Mouse (Mus musculus) naive thymus-derived CD4-positive, alpha-beta T cell, adult 2 months (primary cell): ENCODE results near the gene App.

Experiments
- DNase-seq: peaks from one replicate; pipeline ENCODE4 v3.0.0-alpha.2; 2011; ENCODE audit warnings: low read depth

Gene App

DNA sequence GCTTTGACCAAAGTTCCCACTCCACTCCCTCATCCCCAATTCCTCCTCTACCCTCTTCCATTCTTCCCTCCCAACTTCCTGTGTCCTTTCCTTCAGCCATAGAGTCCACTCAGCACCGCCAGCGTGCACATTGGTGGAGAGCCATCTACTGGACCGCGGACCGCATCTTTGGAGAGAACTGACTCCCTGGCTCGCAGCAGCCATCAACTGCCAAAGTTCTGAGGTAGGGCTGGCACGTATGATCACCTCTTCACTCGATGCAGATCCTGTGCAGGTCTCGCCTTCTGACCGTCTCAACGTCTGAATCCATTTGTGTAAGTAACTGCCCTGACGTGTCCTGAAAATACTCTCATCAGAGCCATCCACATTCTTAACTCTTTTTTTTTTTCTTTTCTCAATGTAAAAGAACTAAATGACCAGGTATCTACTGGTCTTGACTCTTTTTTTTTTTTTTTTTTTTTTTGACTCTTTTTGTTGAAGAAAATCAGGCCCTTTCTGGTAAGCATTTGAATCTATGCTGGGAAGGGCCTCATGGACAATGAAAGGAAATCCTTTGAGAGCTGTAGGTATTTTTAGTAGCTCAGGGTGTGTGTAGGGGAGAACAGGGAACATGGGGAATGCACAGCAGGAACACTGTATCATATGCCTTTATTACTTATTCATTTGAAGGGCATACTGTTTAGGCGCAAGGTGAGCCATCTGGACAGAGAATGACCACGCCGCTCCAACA lies 200.0 kb downstream of the App start:
- DNase-seq: no peak

DNA sequence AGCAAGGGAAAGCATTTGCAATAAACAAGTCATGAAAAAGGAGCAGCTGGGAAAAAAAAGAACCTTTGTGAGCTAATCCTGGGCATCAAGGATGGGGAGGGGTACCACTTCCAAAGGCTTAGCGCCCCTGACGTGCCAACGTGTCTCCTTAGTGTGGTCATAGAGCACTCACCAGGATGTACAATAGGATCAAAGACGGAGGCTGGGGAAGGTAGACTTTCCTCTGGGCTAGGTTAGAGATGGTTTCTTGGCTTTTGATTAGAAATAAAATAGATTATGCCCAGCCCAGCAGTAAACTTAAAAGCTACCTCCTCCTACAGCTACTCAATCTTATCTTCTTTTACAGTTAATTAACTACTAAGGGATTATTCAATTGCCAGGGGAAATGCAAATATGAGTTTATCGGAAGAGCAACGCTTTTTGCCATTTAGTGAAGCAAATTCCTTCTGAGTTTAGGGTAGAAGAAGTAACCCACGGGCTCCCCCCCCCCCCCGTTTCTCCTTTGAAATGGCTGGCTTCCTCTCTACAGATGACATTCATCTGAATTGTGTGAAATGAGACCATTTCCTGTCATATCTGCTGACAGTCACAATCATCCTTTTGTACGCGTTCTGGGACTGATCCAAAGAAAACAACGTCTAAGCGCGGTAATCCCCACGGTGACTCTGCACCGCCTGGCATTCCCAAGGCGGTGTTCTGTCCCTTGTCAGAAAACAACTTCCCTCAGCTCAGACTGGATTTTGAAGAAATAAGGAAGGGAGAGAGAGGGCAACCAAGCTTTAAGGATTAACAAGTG lies 201.8 kb downstream of the App start:
- DNase-seq: peak; percentile 62

DNA sequence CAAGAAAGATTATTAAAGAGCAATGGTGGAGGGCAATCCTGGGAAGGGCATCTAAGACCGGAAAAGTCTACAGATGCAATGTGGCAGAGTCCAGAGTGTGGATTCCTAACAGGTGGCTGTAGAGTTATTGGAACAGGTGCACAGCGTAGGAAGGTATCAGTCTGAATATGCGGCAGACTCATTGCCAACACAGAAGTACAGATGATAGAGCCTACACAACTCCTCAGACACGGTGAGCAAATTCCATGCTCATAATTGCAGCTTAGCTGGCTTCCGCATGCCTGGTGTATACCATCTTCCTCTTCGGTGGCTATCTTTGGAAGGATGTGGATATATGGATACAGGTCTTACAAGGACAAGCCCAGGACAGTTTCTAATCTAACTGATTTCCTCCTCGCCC lies 204.5 kb downstream of the App start:
- no peak for DNase-seq

DNA sequence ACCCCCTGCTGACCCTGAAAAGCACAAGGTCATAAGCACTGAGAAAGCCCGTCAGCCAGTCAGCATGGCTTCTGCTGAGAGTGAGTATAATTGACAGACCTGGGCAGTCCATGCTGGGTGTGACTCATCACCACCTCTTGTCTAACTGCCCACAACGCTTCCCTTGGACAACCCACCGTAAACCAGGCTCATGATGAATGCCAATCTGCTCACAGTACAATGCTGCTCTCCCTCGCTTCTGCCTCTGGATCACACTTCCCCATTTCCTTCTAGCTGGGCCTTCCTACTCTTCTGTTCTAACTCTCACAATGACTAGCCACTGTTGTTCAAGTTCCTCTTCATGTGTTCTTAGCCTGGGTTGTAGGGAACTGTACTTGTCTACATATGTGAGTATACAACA lies 206.6 kb downstream of the App start:
- DNase-seq: no peak

DNA sequence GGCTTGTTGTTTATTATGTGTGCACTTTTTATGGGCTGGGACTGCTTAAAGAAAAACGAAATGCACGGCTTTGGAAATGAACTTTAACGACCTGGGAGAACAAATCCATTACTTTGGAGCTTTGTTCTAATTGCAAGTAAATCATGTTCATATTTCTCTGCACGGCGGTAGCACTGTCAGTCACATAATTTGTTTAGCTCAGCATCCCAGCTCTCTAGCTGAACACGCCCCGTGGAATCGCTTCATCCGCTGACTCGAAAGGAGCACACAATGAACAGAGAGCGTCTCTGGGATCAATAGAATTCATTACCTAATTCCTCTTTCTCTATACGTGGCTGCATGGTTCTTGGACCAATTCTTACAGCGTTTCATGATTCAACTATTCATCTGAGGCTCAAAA lies 207.5 kb downstream of the App start:
- no peak for DNase-seq

DNA sequence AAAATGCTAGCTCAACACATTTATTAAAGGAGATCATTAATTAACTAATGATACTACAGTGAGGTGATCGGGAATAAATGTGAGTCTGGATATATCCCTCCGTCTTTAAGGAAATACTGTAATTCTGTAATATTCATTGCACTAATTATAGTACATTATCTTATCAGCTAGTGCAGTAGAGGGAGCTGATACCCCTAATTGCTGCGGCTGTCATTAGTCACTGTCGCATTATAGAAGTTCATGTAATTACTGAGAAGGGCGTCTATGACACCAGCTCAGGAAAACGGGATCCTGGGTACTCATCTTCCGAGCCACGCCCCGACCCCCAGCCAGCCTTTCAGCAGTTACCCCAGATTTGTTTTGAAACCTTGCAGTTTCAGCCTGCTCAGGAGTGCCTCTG lies 209.6 kb downstream of the App start:
- DNase-seq: no peak

DNA sequence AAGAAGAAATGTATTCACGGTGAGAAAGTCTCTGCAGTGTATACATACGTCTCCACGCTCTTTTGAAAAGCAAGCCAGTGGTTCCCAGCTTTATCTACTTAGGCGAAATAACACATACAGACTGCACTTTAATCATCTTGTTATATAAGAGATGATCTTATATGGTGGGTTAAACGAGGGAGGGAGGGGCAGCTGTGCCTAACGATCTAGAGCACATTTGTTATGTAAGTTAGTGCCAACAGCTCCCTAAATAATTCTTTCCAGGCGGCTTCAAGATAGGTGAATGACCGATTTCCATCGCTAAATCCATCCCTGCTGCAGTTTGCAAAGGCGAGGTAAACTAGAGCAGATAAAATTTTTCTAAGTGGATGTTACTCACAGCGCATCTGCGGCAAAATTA lies 210.0 kb downstream of the App start:
- no peak for DNase-seq

DNA sequence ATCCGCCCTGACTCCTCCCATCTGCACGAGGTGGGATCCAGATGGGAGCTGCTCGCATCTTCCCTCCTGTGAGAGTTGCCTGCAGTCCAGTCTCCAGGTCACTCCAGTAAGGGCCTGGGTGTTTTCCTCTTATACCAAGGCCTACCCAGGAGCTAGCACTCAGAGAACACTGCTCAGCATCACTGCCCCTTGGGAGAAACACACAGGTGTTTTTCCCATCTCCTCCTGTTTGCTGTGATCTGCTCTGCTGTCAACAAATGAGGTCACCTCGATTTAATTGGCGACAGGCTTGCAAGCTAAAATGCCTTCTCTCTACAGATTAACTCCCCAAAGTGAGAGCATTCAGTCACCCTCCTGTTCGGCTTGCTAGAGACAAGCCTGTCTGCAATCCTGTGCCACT lies 216.3 kb downstream of the App start:
- DNase-seq: no peak

DNA sequence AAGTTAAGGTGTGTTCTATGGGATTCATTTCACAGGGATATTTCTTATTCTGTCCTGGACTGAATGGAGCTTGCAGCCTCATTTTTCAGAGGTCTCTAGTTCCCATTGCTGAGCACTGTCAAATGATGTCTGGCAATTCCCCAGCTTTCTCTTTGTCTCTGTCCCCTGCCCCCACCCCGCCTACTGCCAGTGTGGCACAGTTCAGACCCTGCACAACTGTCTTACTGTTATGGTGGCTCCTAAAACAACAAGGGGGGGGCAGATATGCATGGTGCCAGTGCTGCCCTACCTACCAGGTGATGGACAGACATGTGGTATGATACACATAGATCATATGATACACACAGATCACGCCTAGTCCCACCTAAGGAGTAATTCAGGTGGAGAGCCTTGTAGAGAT lies 216.9 kb downstream of the App start:
- no peak for DNase-seq

DNA sequence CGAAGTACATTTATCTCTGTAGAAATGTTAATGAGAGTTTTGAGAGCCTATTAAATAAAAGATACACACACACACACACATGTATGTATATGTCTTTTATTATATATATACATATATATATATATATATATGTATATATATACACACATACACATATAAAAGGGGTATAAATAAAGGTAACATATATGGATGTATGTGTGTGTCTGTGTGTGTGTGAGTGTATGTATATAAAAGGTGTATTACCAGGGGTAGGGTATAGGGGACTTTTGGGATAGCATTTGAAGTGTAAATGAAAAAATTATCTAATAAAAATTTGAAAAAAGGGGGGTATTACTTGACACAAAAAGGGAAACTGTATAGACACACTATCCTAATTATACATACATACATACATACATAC lies 217.7 kb downstream of the App start:
- no peak for DNase-seq

DNA sequence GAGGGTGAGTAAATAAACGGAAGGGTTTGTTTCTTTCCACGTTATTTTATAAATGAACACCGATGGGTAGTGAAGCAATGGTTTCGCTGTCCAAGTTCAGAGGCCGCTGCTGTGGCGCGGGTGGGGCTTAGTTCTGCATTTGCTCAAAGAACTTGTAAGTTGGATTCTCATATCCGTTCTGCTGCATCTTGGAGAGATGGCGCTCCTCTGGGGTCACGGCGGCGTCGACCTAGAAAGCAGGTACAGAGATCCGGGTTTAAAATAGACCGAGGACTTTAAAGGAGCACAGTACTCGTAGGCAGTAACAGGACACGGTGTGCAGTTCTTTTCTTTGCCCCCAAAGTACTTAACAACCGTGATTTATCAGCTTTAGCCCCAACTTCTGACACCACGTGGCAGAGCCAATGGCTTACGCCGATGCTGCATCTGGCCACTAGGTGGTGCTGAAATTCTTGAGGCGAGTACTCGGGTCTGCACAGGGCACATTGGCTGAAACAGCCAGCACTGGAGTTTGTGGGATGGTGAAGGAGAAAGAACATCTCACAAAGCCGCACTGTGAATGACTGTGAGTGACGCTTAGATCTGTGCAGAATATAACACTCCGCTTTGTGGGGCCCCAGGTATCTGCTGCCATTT lies 218.2 kb downstream of the App start:
- peak; percentile 81 for DNase-seq

DNA sequence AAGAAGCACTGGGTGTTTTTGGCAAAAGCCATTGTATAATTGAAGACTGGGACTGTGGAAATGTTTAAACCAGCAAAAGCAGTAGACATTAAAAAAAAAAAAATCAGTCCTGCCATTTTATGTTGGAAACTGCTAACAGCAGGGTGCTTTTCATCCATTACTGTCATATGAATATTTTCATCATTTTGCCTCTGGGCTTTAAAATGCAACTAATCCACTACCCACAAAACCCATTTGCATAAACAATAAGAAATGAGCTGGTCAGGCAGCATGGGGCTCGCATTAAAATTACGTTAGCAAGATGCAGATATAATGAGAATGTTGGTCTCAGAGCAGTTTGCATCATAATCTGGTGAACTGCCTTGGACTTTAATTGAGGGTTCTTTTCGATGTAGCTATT lies 242.5 kb downstream of the App start:
- no peak for DNase-seq

DNA sequence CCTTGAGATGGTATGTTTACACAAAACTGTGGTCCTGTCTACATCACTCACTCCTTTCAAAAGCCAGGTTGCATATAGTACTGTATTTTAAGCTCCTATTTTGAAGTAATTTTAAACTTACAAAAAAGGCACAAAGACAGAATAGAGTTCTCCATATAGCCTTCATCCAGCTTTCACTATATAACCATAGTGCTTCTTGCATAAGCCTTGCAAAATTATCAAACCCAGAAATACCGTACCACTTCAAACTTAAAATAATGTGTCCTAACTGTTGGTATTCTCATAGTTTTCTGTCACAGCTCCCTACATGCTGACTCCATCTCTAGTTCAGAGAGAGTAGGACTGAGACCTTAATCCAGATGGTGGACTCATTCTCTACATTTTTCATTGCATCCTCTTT lies 245.7 kb downstream of the App start:
- DNase-seq: no peak

DNA sequence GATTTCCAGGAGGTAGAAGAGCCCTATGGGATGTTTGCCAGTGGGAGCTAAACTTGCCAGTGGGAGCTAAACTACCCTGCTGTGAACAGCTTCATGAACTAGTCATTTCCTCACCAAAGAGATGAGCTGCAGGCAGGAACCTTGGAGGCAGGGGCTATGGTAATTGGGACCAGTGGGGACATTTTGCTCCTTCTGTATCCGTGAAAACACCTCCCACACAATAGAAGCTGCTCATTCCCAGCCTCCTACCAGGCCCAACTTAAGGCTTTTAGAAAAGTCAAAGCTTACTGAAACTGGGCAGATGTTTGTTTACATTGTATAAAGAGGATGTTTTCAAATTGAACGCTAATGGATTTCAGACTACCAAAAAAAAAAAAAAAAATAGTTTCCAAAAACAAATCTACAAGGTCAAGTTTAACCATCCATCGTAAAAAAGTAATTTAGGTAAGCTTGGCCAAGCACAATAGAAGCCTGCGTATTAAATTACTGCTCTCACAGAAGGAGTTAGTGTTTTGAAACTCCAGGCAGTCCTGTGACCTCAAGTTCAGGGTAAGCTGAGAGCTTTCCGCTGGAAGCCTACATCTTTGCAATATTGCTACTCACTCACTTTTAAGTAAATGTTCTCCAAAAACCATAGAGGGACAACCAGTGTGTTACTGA lies 253.8 kb downstream of the App start:
- DNase-seq: no peak

DNA sequence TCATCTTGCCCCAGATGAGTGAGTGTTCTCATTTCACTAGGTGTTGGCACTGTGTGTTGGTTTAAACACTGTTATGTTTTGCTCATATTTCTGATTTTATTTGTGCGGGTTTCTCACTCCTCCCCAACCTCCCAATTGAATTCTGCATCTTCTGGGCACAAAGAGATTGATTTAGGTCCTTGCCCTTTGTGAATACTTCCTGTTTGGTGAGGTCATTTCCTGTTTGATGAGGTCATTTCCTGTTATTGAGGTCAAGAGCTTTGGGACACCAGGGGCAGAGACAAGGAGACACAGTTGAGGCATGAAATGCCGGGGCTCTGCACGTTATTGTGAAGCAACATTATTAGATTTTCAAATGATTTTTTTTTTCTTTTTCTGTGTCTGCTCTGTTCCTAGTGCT lies 254.5 kb downstream of the App start:
- no peak for DNase-seq

DNA sequence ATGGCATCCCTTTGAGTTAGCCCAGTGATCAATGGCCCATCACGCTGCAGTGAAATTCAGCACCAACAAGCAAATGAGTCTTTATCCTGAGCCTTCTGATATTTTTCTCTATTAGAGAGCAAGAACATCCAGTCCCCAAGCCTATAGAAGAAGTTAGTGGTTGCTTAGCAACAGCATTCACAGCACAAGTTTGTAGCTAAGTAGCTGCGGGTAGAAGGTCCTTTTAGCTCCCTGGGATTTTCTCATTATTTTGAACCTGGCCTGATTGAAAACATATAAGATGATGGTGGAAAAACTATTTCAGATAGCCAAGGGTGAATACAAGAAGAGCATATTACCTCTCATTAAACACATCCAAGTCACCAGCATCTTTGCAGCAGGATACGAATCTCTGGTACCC lies 256.8 kb downstream of the App start:
- DNase-seq: no peak

DNA sequence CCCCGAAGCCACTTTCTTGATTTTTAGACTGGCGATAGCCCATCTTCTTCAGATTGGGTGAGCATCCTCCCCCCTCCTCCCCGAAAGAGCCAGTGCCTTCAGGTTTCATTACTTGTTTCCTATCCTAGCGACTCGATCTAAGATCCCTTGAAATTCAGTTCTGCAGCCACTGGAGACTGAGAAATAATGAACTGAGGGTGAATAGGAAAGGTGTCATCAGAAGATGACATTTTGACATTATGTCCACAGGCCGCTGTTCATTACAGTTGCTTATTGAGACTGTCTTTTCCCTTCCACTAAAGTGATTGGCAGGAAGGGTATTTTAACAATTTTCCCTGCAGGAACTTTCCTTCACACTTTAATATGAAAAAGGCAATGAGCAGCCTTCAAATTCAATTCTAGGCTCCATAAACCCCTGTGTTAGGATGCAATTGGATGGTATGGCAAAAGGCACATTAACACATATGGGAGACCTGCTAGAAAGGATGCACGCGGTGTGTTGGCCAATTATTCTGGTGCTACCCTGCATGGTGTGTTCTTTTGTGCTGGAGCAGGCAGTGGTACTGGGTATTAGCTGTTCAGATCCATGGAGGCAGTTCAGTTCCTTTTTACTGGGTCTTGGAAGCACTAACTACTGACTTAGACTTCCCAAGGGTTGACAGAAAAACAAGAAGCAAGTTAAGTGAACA lies 261.9 kb downstream of the App start:
- DNase-seq: no peak

DNA sequence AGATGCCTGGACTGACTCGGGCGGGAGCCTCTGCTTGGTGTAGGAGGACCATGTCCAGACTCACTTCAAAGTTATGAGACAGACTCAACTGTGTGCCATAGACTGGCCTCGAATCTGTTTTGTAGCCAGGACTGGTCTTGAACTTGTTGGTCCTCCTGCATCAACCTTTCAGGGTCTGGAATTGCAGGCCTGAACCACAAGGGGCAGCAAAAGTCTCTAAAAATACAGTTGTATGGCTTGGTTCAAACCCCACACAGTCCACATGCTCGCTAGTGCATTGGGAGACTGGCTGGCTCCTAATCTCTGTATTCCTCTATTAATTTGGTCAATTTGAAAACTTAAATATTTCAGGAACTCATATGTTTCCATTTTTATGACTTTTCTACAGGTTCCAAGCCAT lies 270.6 kb downstream of the App start:
- no peak for DNase-seq
